Mouse (Mus musculus) midbrain, embryonic 14.5 days (tissue): ENCODE results near the gene Snrnp25. TPM values are rescaled to one million over a fixed set of nuclear protein-coding genes. Genes with fewer than 3 reads are reported as not detected.

Source experiments
- ATAC-seq: fragments of 200-750 bp; cut with Nextera tagmentation; 2 replicates; pipeline ENCODE4 v1.8.0; 2017; ENCODE audit warnings: moderate number of reproducible peaks, moderate library complexity; ENCODE audit not compliant: low FRiP score, low TSS enrichment
- DNase-seq: peaks from one replicate; pipeline ENCODE4 v3.0.0-alpha.2; 2015
- H3K27ac ChIP-seq: fragments of 300-500 bp; sonication (generic); replicated peaks from 2 replicates; pipeline ENCODE4 v1.5.1; 2014; ENCODE audit warnings: mild to moderate bottlenecking, low read depth, low read length, moderate library complexity
- H3K27me3 ChIP-seq: fragments of 300-500 bp; sonication (generic); 2 replicates; pipeline ENCODE4 v1.6.1; 2014; ENCODE audit warnings: low read length, control low read depth, mixed read lengths; ENCODE audit not compliant: control insufficient read depth, insufficient read depth
- H3K36me3 ChIP-seq: fragments of 300-500 bp; sonication (generic); 2 replicates; pipeline ENCODE4 v1.6.1; 2014; ENCODE audit warnings: low read length, control low read depth; ENCODE audit not compliant: control insufficient read depth, insufficient read depth
- H3K4me1 ChIP-seq: fragments of 300-500 bp; sonication (generic); 2 replicates; pipeline ENCODE4 v1.6.1; 2014; ENCODE audit warnings: mild to moderate bottlenecking, antibody characterized with exemption, low read length, control low read depth; ENCODE audit not compliant: control insufficient read depth, insufficient read depth
- H3K4me2 ChIP-seq: fragments of 300-500 bp; sonication (generic); 2 replicates; pipeline ENCODE4 v1.6.1; 2014; ENCODE audit warnings: mild to moderate bottlenecking, low read length, moderate library complexity
- H3K4me3 ChIP-seq: fragments of 300-500 bp; sonication (generic); replicated peaks from 2 replicates; pipeline ENCODE4 v1.5.1; 2014; ENCODE audit warnings: low read depth, low read length
- H3K9ac ChIP-seq: fragments of 300-500 bp; sonication (generic); replicated peaks from 2 replicates; pipeline ENCODE4 v1.6.1; 2014; ENCODE audit warnings: mild to moderate bottlenecking, low read length, moderate library complexity
- H3K9me3 ChIP-seq: fragments of 300-500 bp; sonication (generic); 2 replicates; pipeline ENCODE4 v1.6.1; 2016; ENCODE audit warnings: low read length, control low read depth, mixed read lengths; ENCODE audit not compliant: control insufficient read depth
- WGBS: fragments of 180-500 bp; shearing (Covaris S2); extraction: QIAGEN DNeasy Blood & Tissue Kit; methylation state at CpG from one replicate; pipeline ENCODE4 v1.1.7; 2014; 5-methylcytosine and 5-hydroxymethylcytosine counted together
- polyA plus RNA-seq: library from polyadenylated mRNA; unstranded; fragments of >200 nt; fragmentation: Nextera tagmentation; extraction: Ambion mirVana; gene quantifications from 2 replicates; pipeline ENCODE4 v1.2.1, GENCODE M21; 2014

The Snrnp25 gene
- polyA plus RNA-seq, 1 experiment from 2014 or later: 46.7 TPM

DNA sequence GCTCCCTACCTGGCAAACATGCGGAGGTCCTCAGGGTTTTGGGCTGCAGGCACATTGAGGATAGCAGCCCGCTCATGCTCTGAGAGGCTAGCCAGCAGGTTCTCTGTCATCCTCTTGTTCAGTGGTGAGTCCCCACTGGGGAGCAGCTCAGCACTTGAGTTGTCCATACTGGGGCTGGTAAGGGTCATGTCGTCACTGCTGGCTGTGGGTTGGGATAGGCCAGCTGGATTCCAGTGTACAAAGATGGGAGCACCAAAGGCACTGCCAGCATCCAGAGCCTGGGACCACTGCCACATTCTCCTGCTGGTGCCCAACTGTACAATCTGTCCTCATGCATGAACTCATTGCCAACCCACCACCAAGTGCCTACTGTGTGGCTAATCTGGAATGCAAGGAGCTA lies 28.7 kb downstream of the Snrnp25 start:
- ATAC-seq: no peak

DNA sequence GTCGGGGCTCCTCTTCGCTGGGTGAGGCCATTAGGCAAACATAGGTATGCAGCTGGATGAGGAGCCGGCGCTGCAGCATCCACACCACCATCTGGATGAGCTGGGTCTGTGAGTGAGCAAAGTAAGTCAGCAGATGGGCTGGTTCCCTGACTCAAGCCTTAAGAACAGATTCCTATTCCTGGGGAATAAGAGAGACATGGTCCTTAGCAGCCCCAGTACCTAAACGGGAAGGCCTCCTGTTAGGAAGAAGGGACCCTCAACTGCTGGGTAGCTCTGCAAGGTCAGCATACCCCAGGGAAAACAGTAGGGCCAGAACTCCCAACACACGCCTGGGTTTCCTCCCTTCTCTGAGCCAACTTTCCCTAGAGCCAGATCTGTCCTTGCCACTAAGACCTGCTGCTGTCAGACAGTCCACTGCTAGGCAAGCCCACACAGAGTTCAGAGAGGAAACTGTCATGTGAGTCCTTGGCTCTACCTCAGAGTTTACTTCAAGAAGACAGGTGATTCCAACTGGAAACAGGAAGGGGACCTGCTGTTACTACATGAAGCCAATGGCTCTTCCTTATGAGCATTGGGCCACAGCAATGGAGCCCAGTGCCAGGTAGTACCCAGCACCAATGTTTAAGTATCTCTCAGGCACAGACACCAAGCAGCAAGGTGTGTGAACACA lies 29.7 kb downstream of the Snrnp25 start:
- Histone ChIP-seq H3K9ac (no peak overlapping the region), H3K4me1 (peaks cover 7% of the 10 kb centered on the region; the same call in 1 of the 2 replicates), H3K27ac (peak overlapping the region; percentile 49), H3K27me3 (no peaks in the 10 kb centered on the region), H3K4me3 (no peak overlapping the region), H3K36me3 (peaks cover 59% of the 10 kb centered on the region), H3K9me3 (no peaks in the 10 kb centered on the region), H3K4me2 (no peak overlapping the region)
- ATAC-seq (no peak), DNase-seq (no peak)
- 87% methylated on average over 6 of the region's 6 CpGs for WGBS

More for the DNA sequence above, 28.7 kb downstream of the Snrnp25 start:
- Histone ChIP-seq H3K27me3 (no peaks in the 10 kb centered on the region), H3K27ac (no peak overlapping the region), H3K9me3 (no peaks in the 10 kb centered on the region), H3K36me3 (peaks cover 59% of the 10 kb centered on the region), H3K9ac (no peak overlapping the region), H3K4me2 (no peak overlapping the region), H3K4me1 (peaks cover 7% of the 10 kb centered on the region; the same call in 1 of the 2 replicates), H3K4me3 (no peak overlapping the region)
- WGBS: 94% methylated on average over 3 of the region's 3 CpGs
- DNase-seq: no peak

DNA sequence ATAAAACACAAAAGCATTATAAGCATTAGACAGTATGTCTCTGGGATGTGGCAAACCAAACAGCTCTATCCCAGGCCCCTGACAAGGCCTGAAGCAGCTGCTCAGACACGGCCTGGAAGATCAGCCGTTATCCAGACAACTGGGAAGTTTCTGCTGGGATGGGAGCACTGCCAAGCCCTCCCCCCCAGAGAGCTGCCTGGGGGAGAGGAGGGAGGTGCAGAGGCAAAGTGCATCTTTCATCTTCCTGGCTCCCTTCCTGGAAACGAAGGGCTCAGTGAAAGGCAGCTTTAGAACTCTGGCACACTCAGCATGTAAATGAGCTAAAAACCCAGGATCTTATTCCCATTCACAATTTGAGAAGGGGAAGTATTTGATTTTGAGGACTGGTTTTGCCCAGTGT lies 30.4 kb downstream of the Snrnp25 start:
- Histone ChIP-seq H3K4me3 (no peak overlapping the region), H3K36me3 (peaks cover 58% of the 10 kb centered on the region), H3K4me1 (peaks cover 7% of the 10 kb centered on the region; the same call in 1 of the 2 replicates), H3K9me3 (no peaks in the 10 kb centered on the region), H3K27me3 (no peaks in the 10 kb centered on the region), H3K27ac (peak overlapping the region; percentile 49), H3K4me2 (no peak overlapping the region), H3K9ac (no peak overlapping the region)
- ATAC-seq (peak; percentile 60; the same call in 1 of the 2 replicates), DNase-seq (peak; percentile 83)
- 45% methylated on average over 3 of the region's 3 CpGs for WGBS

- Histone ChIP-seq H3K4me3 (no peak overlapping the region), H3K9me3 (no peaks in the 10 kb centered on the region), H3K4me1 (peaks cover 7% of the 10 kb centered on the region; the same call in 1 of the 2 replicates), H3K36me3 (peaks cover 59% of the 10 kb centered on the region), H3K27me3 (no peaks in the 10 kb centered on the region), H3K9ac (0 out of 2 replicates have a peak overlapping the region, but pooled peaks have one; percentile 20), H3K4me2 (no peak overlapping the region), H3K27ac (peak overlapping the region; percentile 34)
- ATAC-seq: peak; percentile 18; the same call in 1 of the 2 replicates
- peak; percentile 28 for DNase-seq
- WGBS: 57% methylated on average over 2 of the region's 2 CpGs
Measured at GRCm38 (mm10) chr11:32236132-32236531, 30.9 kb downstream of the Snrnp25 start.

- DNase-seq (peak; percentile 81), ATAC-seq (no peak)
- H3K9me3 ChIP-seq: no peaks in the 10 kb centered on the region
- no peaks in the 10 kb centered on the region for H3K27me3 ChIP-seq
- WGBS: 58% methylated on average over 9 of the region's 9 CpGs
- no peak overlapping the region for H3K9ac ChIP-seq
- no peak overlapping the region for H3K4me3 ChIP-seq
- peaks cover 7% of the 10 kb centered on the region; the same call in 1 of the 2 replicates for H3K4me1 ChIP-seq
- peak overlapping the region; percentile 34 for H3K27ac ChIP-seq
- H3K4me2 ChIP-seq: no peak overlapping the region
- peaks cover 57% of the 10 kb centered on the region for H3K36me3 ChIP-seq
Measured at GRCm38 (mm10) chr11:32236712-32237410, 31.6 kb downstream of the Snrnp25 start.

DNA sequence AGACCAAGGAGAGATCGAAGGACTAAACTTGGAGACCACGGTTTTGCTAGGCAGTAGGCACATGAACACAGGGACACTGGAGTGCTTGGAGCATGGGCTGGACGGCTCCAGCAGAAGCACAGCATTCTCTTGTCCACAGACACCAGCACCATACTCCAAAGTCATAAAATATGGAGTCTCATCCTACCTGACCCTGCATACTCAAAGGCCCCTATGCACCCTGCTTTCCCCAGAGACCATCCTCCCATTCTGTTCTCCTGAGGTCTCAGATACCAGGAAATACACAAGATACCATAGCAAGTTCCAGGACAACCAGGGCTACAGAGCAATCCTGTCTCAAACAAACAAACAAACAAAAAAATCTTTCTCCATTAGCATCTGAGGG lies 32.2 kb downstream of the Snrnp25 start:
- ATAC-seq (no peak), DNase-seq (no peak)
- Histone ChIP-seq H3K27ac (no peak overlapping the region), H3K4me3 (no peak overlapping the region), H3K9me3 (no peaks in the 10 kb centered on the region), H3K4me2 (no peak overlapping the region), H3K27me3 (no peaks in the 10 kb centered on the region), H3K9ac (no peak overlapping the region), H3K4me1 (peaks cover 7% of the 10 kb centered on the region; the same call in 1 of the 2 replicates), H3K36me3 (peaks cover 53% of the 10 kb centered on the region)
- WGBS: 90% methylated on average over 3 of the region's 3 CpGs

GRCm38 (mm10) chr11:32238093-32238860 lies 33.1 kb downstream of the Snrnp25 start:
- peak; percentile 83 for DNase-seq
- ATAC-seq: 0 out of 2 replicates have a peak, but pooled peaks have one; percentile 15
- H3K9me3 ChIP-seq: no peaks in the 10 kb centered on the region
- H3K4me1 ChIP-seq: peaks cover 7% of the 10 kb centered on the region; the same call in 1 of the 2 replicates
- no peak overlapping the region for H3K4me2 ChIP-seq
- H3K27ac ChIP-seq: no peak overlapping the region
- H3K27me3 ChIP-seq: no peaks in the 10 kb centered on the region
- peaks cover 51% of the 10 kb centered on the region for H3K36me3 ChIP-seq
- no peak overlapping the region for H3K4me3 ChIP-seq
- H3K9ac ChIP-seq: no peak overlapping the region
- 65% methylated on average over 5 of the region's 5 CpGs for WGBS

GRCm38 (mm10) chr11:32241391-32241790 lies 36.2 kb downstream of the Snrnp25 start:
- H3K4me3 ChIP-seq: no peak overlapping the region
- H3K27ac ChIP-seq: no peak overlapping the region
- no peaks in the 10 kb centered on the region for H3K27me3 ChIP-seq
- H3K4me1 ChIP-seq: peaks cover 3% of the 10 kb centered on the region; the same call in 1 of the 2 replicates
- H3K9ac ChIP-seq: no peak overlapping the region
- no peak for ATAC-seq
- no peak overlapping the region for H3K4me2 ChIP-seq
- no peaks in the 10 kb centered on the region for H3K9me3 ChIP-seq
- no peak for DNase-seq
- peaks cover 57% of the 10 kb centered on the region for H3K36me3 ChIP-seq
